Mouse (Mus musculus): ENCODE data around the gene Nr2e1. TPM values are rescaled to one million over a fixed set of nuclear protein-coding genes. Genes with fewer than 3 reads are reported as not detected.
A peak's percentile ranks its signal among the peaks of the same experiment; 100 is the strongest.

Gene Nr2e1
- polyA plus RNA-seq, 1 experiment, result not detected

DNA sequence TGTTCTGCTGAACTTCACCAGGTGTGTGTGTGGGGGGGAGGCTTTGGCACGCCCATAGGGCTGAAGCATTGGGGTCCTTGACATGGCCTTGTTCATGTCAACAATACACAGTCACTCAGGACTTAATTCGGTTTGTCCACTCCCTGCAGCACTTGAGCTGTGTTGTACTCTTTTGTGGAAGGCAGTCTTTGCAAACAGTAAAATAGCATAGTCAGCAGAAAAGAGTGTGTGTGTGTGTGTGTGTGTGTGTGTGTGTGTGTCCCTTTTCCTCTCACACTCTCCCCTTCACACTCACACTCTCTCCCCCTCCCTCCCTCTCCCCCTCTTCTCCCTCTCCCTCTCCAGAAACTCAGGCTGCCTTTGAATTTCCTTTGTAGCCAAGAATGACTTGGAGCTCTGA, 34.9 kb upstream of the Nr2e1 start:
- Histone ChIP-seq H3K4me1 (replicated peaks; ENCODE audit: control insufficient read depth, insufficient read depth, low read length) (0 out of 2 replicates have a peak, but pooled peaks cover 3% of the 10 kb centered on the region), H3K27me3 (ENCODE audit: control insufficient read depth, insufficient read depth, low read length) (peaks cover 19% of the 10 kb centered on the region), H3K27ac (ENCODE audit: control insufficient read depth, insufficient read depth, low read length) (no peak overlapping the region), H3K36me3 (ENCODE audit: control insufficient read depth, insufficient read depth, low read length) (no peaks in the 10 kb centered on the region), H3K4me3 (ENCODE audit: control insufficient read depth, insufficient read depth, low read length) (no peak overlapping the region)
- WGBS, result 44% methylated on average over 2 of the region's 2 CpGs
- DNase-seq, result no peak
- TF ChIP-seq CTCF (IDR thresholded peaks at IDR 0.05; ENCODE audit: borderline replicate concordance, control insufficient read depth, extremely low read depth, insufficient read depth, low read length, poor library complexity) (no peak), POLR2A (IDR thresholded peaks at IDR 0.05; ENCODE audit: control insufficient read depth, extremely low read depth, insufficient read depth, low read length, poor library complexity) (no peak)

DNA sequence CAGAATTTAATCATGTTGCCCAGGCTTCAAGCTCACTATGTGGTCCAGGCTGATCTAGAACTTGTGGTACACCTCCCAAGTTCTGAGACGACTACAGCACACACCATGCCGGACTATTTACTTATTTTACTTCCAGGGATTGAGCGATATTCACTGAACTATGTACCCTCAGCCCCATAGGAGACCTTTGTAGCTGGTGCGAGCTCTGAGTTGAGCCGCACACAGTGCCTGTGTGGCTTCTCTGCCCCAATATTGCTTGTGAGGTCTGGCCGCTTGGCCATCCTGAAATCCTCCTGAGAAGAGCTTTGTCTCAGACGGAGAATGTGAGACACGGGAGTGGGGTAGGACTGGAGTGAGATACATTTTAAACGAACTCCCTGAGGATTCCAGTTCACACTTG, 31.3 kb upstream of the Nr2e1 start:
- TF ChIP-seq POLR2A (IDR thresholded peaks at IDR 0.05; ENCODE audit: control insufficient read depth, extremely low read depth, insufficient read depth, low read length, poor library complexity) (no peak), CTCF (IDR thresholded peaks at IDR 0.05; ENCODE audit: borderline replicate concordance, control insufficient read depth, extremely low read depth, insufficient read depth, low read length, poor library complexity) (no peak)
- WGBS, result 22% methylated on average over 9 of the region's 9 CpGs
- no peak overlapping the region for H3K27ac ChIP-seq (ENCODE audit: control insufficient read depth, insufficient read depth, low read length)
- no peak overlapping the region for H3K4me3 ChIP-seq (ENCODE audit: control insufficient read depth, insufficient read depth, low read length)
- H3K36me3 ChIP-seq (ENCODE audit: control insufficient read depth, insufficient read depth, low read length), result no peaks in the 10 kb centered on the region
- H3K4me1 ChIP-seq (replicated peaks; ENCODE audit: control insufficient read depth, insufficient read depth, low read length), result 0 out of 2 replicates have a peak, but pooled peaks cover 3% of the 10 kb centered on the region
- no peak for DNase-seq
- peaks cover 31% of the 10 kb centered on the region for H3K27me3 ChIP-seq (ENCODE audit: control insufficient read depth, insufficient read depth, low read length)

DNA sequence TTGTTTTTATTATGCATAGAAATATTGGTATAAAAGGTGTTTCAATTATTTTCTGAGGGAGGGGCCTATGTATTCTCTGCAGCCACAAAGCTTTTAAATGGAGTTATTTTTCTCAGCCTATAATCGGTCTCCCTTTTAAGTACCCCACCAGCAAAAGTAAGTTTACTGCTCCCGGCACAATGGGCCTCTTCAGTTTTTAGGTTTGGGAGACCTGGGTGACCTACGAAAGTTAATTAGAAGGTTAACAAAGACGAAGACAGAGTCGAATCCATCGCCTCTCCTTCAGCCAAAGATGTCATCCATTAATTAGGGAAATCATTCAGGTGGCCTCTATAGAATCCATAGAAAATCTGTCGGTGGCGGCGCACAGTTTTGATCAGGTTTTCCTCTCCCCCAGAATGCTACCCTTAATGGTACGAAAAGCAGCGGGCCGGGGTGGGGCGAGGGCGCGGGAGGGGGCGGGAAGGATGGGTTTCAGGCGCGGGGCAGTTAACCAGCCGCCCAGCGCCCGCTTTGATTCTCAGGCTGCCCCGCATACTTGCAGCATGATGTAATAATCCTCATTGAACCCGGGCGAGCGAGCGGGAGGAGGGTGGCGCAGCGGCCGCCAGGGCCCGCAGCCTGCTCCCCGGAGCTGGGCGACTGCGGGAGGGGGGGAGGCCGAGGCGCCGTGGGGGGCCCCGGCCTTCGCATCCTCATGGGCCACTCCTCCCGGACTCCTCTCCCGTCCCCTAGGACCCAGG, 30.4 kb upstream of the Nr2e1 start:
- TF ChIP-seq POLR2A (IDR thresholded peaks at IDR 0.05; ENCODE audit: control insufficient read depth, extremely low read depth, insufficient read depth, low read length, poor library complexity) (no peak), CTCF (IDR thresholded peaks at IDR 0.05; ENCODE audit: borderline replicate concordance, control insufficient read depth, extremely low read depth, insufficient read depth, low read length, poor library complexity) (no peak)
- H3K27ac ChIP-seq (ENCODE audit: control insufficient read depth, insufficient read depth, low read length), result no peak overlapping the region
- H3K4me3 ChIP-seq (ENCODE audit: control insufficient read depth, insufficient read depth, low read length), result no peak overlapping the region
- no peak for DNase-seq
- peaks cover 31% of the 10 kb centered on the region for H3K27me3 ChIP-seq (ENCODE audit: control insufficient read depth, insufficient read depth, low read length)
- no peaks in the 10 kb centered on the region for H3K36me3 ChIP-seq (ENCODE audit: control insufficient read depth, insufficient read depth, low read length)
- 6% methylated on average over 40 of the region's 40 CpGs for WGBS
- H3K4me1 ChIP-seq (replicated peaks; ENCODE audit: control insufficient read depth, insufficient read depth, low read length), result 0 out of 2 replicates have a peak, but pooled peaks cover 3% of the 10 kb centered on the region

DNA sequence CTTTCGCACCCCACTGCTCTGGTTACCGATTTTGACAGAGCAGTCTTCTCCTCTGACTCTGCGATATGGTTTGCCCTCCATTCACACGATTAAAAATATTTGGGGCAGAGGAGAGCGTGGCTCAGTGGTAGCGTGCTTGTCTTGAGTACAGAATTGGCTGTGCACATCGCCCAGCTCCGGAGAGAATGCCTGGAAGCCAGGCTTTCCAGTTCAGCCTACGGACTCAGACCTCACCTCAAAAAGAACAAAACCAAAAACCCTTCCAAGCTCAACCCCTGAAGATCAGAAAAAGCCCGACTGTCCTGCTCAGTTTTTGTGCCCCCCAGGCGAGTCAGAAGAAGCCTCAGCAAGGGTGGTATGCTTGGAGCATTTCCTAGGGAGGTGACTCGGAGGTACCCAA, 29.6 kb upstream of the Nr2e1 start:
- WGBS, result 25% methylated on average over 12 of the region's 12 CpGs

DNA sequence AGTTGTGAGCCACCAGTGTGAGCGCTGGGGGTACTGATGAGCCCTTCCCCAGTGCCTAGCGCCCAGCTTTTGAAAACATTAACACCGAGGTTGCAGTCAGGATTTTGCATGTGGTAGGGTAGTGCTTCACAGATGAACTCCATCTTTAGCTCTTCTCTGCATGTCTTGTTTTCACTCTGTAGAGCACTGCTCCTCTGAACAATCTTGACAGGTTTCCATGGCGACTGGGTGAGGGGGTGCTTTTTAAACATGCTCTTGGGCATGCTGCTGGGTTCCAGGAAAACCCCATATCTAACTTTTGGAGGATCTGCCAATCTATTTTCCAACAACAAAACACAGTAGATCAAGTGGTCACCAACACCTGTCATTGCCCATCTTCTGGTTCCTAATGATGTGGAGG, 23.3 kb upstream of the Nr2e1 start:
- DNase-seq, result no peak
- Histone ChIP-seq H3K4me3 (ENCODE audit: control insufficient read depth, insufficient read depth, low read length) (no peak overlapping the region), H3K27ac (ENCODE audit: control insufficient read depth, insufficient read depth, low read length) (no peak overlapping the region), H3K27me3 (ENCODE audit: control insufficient read depth, insufficient read depth, low read length) (peaks cover 7% of the 10 kb centered on the region; the same call in 1 of the 2 replicates), H3K4me1 (replicated peaks; ENCODE audit: control insufficient read depth, insufficient read depth, low read length) (no peaks in the 10 kb centered on the region), H3K36me3 (ENCODE audit: control insufficient read depth, insufficient read depth, low read length) (no peaks in the 10 kb centered on the region)
- WGBS, result 87% methylated on average over 4 of the region's 4 CpGs
- TF ChIP-seq POLR2A (IDR thresholded peaks at IDR 0.05; ENCODE audit: control insufficient read depth, extremely low read depth, insufficient read depth, low read length, poor library complexity) (no peak), CTCF (IDR thresholded peaks at IDR 0.05; ENCODE audit: borderline replicate concordance, control insufficient read depth, extremely low read depth, insufficient read depth, low read length, poor library complexity) (no peak)

More for the DNA sequence above, 29.6 kb upstream of the Nr2e1 start:
- TF ChIP-seq CTCF (IDR thresholded peaks at IDR 0.05; ENCODE audit: borderline replicate concordance, control insufficient read depth, extremely low read depth, insufficient read depth, low read length, poor library complexity), result no peak
- TF ChIP-seq POLR2A (IDR thresholded peaks at IDR 0.05; ENCODE audit: control insufficient read depth, extremely low read depth, insufficient read depth, low read length, poor library complexity), result no peak
- peaks cover 31% of the 10 kb centered on the region for H3K27me3 ChIP-seq (ENCODE audit: control insufficient read depth, insufficient read depth, low read length)
- no peak overlapping the region for H3K27ac ChIP-seq (ENCODE audit: control insufficient read depth, insufficient read depth, low read length)
- no peak overlapping the region for H3K4me3 ChIP-seq (ENCODE audit: control insufficient read depth, insufficient read depth, low read length)
- no peak for DNase-seq
- no peaks in the 10 kb centered on the region for H3K36me3 ChIP-seq (ENCODE audit: control insufficient read depth, insufficient read depth, low read length)
- 0 out of 2 replicates have a peak, but pooled peaks cover 3% of the 10 kb centered on the region for H3K4me1 ChIP-seq (replicated peaks; ENCODE audit: control insufficient read depth, insufficient read depth, low read length)

DNA sequence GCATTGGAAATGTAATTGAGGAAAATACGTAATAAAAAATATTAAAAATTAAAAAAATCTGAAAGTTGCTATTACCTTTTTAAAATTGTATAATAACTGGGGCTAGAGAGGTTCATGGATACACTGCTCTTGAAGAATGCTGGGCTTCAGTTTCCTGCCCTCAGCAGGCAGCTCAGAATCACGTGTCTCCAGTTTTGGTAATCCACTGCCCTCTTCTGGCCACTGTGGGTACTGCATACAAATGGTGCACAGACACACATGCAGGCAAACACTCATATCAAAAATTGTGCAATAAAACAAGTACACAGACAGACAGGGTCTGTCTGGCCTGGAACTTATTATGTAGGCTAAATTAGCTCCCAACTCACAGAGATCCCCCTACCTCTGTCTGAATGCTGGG, 21.4 kb upstream of the Nr2e1 start:
- DNase-seq, result peak; percentile 21
- TF ChIP-seq POLR2A (IDR thresholded peaks at IDR 0.05; ENCODE audit: control insufficient read depth, extremely low read depth, insufficient read depth, low read length, poor library complexity) (no peak), CTCF (IDR thresholded peaks at IDR 0.05; ENCODE audit: borderline replicate concordance, control insufficient read depth, extremely low read depth, insufficient read depth, low read length, poor library complexity) (no peak)
- H3K27ac ChIP-seq (ENCODE audit: control insufficient read depth, insufficient read depth, low read length), result no peak overlapping the region

More for the DNA sequence above, 21.4 kb upstream of the Nr2e1 start:
- 72% methylated on average over 2 of the region's 2 CpGs for WGBS
- H3K27me3 ChIP-seq (ENCODE audit: control insufficient read depth, insufficient read depth, low read length), result 0 out of 2 replicates have a peak, but pooled peaks cover under 1% of the 10 kb centered on the region
- no peaks in the 10 kb centered on the region for H3K4me1 ChIP-seq (replicated peaks; ENCODE audit: control insufficient read depth, insufficient read depth, low read length)
- H3K4me3 ChIP-seq (ENCODE audit: control insufficient read depth, insufficient read depth, low read length), result no peak overlapping the region
- H3K36me3 ChIP-seq (ENCODE audit: control insufficient read depth, insufficient read depth, low read length), result no peaks in the 10 kb centered on the region

Measured in thymus, adult 2 months (tissue).